Mouse (Mus musculus) liver, postnatal 0 days (tissue): ENCODE results near the gene S100a1.

Source experiments
- CTCF ChIP-seq: sonication (generic); IDR thresholded peaks from 2 replicates; pipeline ENCODE4 v1.5.1; 2016; ENCODE audit warnings: antibody characterized with exemption, low read depth
- EP300 ChIP-seq: IDR thresholded peaks from 2 replicates; pipeline ENCODE4 v1.6.1; 2016; ENCODE audit warnings: antibody characterized with exemption, low read depth, mild to moderate bottlenecking

DNA sequence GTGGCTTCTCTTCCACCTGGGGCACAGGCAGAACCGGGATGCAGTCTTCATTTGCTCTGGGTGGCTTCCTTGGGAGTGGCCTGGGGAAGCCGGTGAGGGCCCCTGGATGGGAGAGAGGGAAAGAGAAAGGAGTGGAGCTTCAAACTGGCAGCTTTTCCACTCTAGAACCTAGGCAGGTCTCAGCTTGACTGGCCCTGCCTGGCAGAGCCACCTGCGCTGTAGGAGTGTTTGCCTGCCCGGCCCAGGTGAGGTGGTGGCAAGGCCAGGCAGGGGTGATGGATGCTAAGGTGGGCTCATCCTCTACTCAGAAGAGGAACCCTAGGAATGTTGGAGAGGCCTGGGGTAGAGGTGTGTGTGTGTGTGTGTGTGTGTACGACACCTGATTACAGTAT is 23.7 kb upstream of the S100a1 start:
- no peak for TF ChIP-seq CTCF
- no peak for TF ChIP-seq EP300
